Mouse (Mus musculus): ENCODE data around the gene 4931409K22Rik. TPM values are rescaled to one million over a fixed set of nuclear protein-coding genes. Genes with fewer than 3 reads are reported as not detected.

The 4931409K22Rik gene
- polyA plus RNA-seq, 1 experiment: not detected

DNA sequence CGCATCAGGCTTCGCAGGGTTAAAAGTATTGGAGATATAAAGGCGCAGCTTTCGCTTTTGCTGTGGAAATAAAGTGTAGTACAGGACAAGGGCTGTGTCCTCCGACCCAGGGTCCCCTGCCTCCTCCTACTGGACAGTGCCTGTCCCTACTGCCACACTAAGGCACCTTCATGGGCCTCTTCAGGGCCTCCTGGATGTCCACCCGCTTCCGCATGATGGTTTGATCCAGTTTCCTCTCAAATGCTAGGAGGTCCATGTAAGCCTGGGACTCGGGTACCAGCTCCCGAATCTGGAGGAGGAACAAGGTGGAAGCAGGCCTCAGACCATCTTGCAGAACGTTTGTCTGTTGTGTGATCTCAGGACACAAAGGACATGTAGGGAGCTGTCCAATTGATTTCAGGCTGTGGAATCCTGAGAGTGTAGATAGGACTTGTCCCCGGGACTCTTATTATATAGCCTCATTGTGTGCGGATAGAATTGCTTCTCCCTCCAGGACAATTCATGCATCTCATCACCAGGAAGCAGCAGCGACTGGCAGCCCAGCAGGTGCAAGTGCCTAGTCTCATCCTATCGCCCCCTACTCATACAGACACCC is 39.3 kb upstream of the 4931409K22Rik start:
- Histone ChIP-seq H3K4me1 (ENCODE audit: control insufficient read depth, insufficient read depth, low read length) (no peaks in the 10 kb centered on the region), H3K9me3 (replicated peaks; ENCODE audit: control insufficient read depth, insufficient read depth, low read length, poor library complexity, severe bottlenecking) (no peaks in the 10 kb centered on the region), H3K36me3 (ENCODE audit: control insufficient read depth, insufficient read depth, low read length, poor library complexity, severe bottlenecking) (no peaks in the 10 kb centered on the region), H3K9ac (ENCODE audit: low read depth, poor library complexity, severe bottlenecking) (no peak overlapping the region), H3K27me3 (ENCODE audit: control insufficient read depth, insufficient read depth, low read length, poor library complexity, severe bottlenecking) (peaks cover 2% of the 10 kb centered on the region; the same call in 1 of the 2 replicates), H3K27ac (ENCODE audit: insufficient read depth, low read length) (no peak overlapping the region), H3K4me3 (ENCODE audit: low read depth, low read length) (no peak overlapping the region)
- TF ChIP-seq POLR2A (IDR thresholded peaks at IDR 0.05; ENCODE audit: insufficient read depth, low read length) (no peak), CTCF (IDR thresholded peaks at IDR 0.05; ENCODE audit: low read depth, low read length) (no peak), EP300 (IDR thresholded peaks at IDR 0.05; ENCODE audit: insufficient read depth, low read depth, low read length) (no peak)

DNA sequence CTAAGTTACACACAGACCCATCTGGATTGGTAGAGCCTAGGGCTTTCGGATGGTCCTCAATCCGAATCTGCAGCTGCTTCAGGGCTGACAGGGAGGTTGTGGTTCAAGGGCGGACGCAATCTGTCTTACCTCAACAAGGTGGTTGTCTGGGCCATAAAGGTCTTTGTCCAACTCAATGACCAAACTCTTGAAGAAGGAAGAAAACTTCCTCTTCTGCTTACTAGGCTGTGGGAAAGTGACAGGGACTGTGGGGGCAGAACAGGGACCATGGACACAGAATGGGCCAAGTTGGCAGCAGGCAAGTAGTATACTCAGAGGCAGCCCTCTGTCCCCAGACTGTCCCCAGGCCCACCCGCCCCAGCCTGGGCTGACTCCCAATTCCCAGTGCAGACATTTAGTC is 38.7 kb upstream of the 4931409K22Rik start:
- Histone ChIP-seq H3K27ac (ENCODE audit: insufficient read depth, low read length) (no peak overlapping the region), H3K36me3 (ENCODE audit: control insufficient read depth, insufficient read depth, low read length, poor library complexity, severe bottlenecking) (no peaks in the 10 kb centered on the region), H3K27me3 (ENCODE audit: control insufficient read depth, insufficient read depth, low read length, poor library complexity, severe bottlenecking) (peaks cover 2% of the 10 kb centered on the region; the same call in 1 of the 2 replicates), H3K4me1 (ENCODE audit: control insufficient read depth, insufficient read depth, low read length) (no peaks in the 10 kb centered on the region), H3K9me3 (replicated peaks; ENCODE audit: control insufficient read depth, insufficient read depth, low read length, poor library complexity, severe bottlenecking) (no peaks in the 10 kb centered on the region), H3K4me3 (ENCODE audit: low read depth, low read length) (no peak overlapping the region), H3K9ac (ENCODE audit: low read depth, poor library complexity, severe bottlenecking) (no peak overlapping the region)
- TF ChIP-seq EP300 (IDR thresholded peaks at IDR 0.05; ENCODE audit: insufficient read depth, low read depth, low read length) (no peak), CTCF (IDR thresholded peaks at IDR 0.05; ENCODE audit: low read depth, low read length) (no peak), POLR2A (IDR thresholded peaks at IDR 0.05; ENCODE audit: insufficient read depth, low read length) (no peak)

DNA sequence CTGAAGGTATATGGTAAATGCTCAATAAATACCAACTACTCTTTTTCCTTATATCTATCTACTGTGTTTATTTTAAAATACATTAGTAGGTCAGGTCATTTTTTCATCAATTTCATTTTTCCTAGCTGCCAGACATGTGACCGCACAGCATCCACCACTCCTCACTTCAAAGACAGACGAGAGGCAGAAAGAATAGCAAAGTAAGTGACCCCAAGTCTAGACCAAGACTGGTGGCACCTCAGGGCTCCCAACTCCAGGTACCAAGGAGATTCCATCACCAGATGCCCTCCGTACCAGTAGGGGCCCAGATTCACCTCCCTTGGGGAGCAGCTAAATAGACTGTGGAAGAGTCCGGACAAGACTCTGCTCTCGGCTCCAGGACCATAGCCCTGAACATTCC is 37.7 kb upstream of the 4931409K22Rik start:
- Histone ChIP-seq H3K4me3 (ENCODE audit: low read depth, low read length) (no peak overlapping the region), H3K4me1 (ENCODE audit: control insufficient read depth, insufficient read depth, low read length) (no peaks in the 10 kb centered on the region), H3K27me3 (ENCODE audit: control insufficient read depth, insufficient read depth, low read length, poor library complexity, severe bottlenecking) (0 out of 2 replicates have a peak, but pooled peaks cover 2% of the 10 kb centered on the region), H3K9ac (ENCODE audit: low read depth, poor library complexity, severe bottlenecking) (no peak overlapping the region), H3K9me3 (replicated peaks; ENCODE audit: control insufficient read depth, insufficient read depth, low read length, poor library complexity, severe bottlenecking) (no peaks in the 10 kb centered on the region), H3K36me3 (ENCODE audit: control insufficient read depth, insufficient read depth, low read length, poor library complexity, severe bottlenecking) (no peaks in the 10 kb centered on the region), H3K27ac (ENCODE audit: insufficient read depth, low read length) (no peak overlapping the region)
- no peak for TF ChIP-seq EP300 (IDR thresholded peaks at IDR 0.05; ENCODE audit: insufficient read depth, low read depth, low read length)
- TF ChIP-seq CTCF (IDR thresholded peaks at IDR 0.05; ENCODE audit: low read depth, low read length): no peak

DNA sequence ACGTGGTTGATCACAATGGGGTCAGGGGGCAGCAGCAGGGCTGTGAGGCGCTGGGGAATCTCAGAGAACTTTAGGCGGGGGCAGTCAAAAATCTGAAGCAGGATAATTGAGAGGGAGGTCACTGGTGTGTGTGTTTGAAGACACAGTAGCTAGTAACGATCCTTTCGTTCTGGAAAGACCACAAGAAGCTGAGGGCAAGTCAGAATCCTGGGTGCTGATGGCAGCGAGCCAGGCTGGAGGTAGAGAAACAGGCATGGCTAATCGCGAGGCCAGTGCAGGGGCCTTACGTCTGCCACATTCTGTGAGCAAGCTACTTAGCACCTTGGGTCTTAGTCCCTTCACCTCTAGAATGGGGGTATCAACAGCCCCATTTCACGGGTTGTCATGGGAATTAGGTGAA is 37.3 kb upstream of the 4931409K22Rik start:
- H3K4me3 ChIP-seq (ENCODE audit: low read depth, low read length): no peak overlapping the region
- no peaks in the 10 kb centered on the region for H3K4me1 ChIP-seq (ENCODE audit: control insufficient read depth, insufficient read depth, low read length)
- H3K9me3 ChIP-seq (replicated peaks; ENCODE audit: control insufficient read depth, insufficient read depth, low read length, poor library complexity, severe bottlenecking): no peaks in the 10 kb centered on the region
- 0 out of 2 replicates have a peak, but pooled peaks cover 2% of the 10 kb centered on the region for H3K27me3 ChIP-seq (ENCODE audit: control insufficient read depth, insufficient read depth, low read length, poor library complexity, severe bottlenecking)
- no peak for TF ChIP-seq POLR2A (IDR thresholded peaks at IDR 0.05; ENCODE audit: insufficient read depth, low read length)
- no peak for TF ChIP-seq EP300 (IDR thresholded peaks at IDR 0.05; ENCODE audit: insufficient read depth, low read depth, low read length)
- TF ChIP-seq CTCF (IDR thresholded peaks at IDR 0.05; ENCODE audit: low read depth, low read length): no peak
- no peaks in the 10 kb centered on the region for H3K36me3 ChIP-seq (ENCODE audit: control insufficient read depth, insufficient read depth, low read length, poor library complexity, severe bottlenecking)
- no peak overlapping the region for H3K9ac ChIP-seq (ENCODE audit: low read depth, poor library complexity, severe bottlenecking)
- H3K27ac ChIP-seq (ENCODE audit: insufficient read depth, low read length): no peak overlapping the region

DNA sequence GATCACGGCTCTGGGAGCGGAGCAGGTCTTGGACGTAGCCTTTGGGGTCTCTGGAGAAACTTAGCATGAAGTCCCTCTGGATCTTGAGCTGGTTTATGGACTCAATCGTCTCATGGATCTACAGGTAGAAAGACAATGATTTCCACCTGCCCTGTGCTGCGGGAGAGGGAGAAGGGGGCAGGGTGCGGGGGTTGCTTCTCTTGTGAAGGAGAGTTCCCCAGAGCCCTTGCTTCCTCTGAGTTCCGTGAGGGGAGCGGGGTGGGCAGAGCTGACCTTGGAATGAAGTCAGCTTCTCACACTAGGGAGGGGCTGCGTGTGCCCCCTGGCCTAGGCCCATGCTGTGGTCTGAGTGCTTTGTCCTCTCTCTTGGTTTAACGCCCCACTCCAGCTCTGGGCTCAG is 36.6 kb upstream of the 4931409K22Rik start:
- Histone ChIP-seq H3K36me3 (ENCODE audit: control insufficient read depth, insufficient read depth, low read length, poor library complexity, severe bottlenecking) (no peaks in the 10 kb centered on the region), H3K4me1 (ENCODE audit: control insufficient read depth, insufficient read depth, low read length) (no peaks in the 10 kb centered on the region)

DNA sequence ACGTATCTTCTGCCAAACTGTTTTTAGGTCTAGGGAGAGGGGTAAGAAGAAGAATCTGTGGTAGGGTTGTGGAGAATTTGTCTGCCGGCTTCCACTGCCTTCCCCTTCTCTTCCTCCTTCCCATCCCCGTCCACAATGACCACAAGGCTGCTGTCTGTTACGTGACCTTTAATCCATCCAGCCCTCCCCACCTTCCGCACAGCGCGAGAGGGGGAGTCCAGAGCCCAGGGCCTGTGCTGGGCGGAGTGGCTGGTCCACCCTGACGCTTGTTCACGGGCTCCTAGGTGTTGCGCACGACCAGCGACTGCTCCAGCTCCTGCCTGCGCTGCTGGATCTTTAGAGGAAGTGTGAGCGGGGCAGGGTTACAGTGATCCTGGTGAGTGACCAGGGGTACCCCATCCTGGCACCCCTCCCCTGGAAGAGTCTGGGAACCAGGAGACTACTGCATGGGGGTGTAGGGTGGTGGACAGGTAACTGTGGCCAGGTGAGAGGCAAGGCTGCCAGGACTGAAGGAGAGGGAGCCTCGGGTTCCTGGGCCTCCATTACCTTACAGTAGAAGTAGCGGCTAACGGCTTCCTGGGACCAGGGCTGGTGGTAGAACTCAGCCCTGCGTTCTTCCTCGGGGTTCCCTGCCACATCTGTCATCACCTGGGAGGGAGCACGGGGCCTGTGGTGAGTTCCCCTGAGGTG is 36.0 kb upstream of the 4931409K22Rik start:
- H3K9me3 ChIP-seq (replicated peaks; ENCODE audit: control insufficient read depth, insufficient read depth, low read length, poor library complexity, severe bottlenecking): no peaks in the 10 kb centered on the region
- no peaks in the 10 kb centered on the region for H3K4me1 ChIP-seq (ENCODE audit: control insufficient read depth, insufficient read depth, low read length)
- 0 out of 2 replicates have a peak overlapping the region, but pooled peaks have one; percentile 8 for H3K9ac ChIP-seq (ENCODE audit: low read depth, poor library complexity, severe bottlenecking)
- no peaks in the 10 kb centered on the region for H3K27me3 ChIP-seq (ENCODE audit: control insufficient read depth, insufficient read depth, low read length, poor library complexity, severe bottlenecking)
- no peaks in the 10 kb centered on the region for H3K36me3 ChIP-seq (ENCODE audit: control insufficient read depth, insufficient read depth, low read length, poor library complexity, severe bottlenecking)
- H3K4me3 ChIP-seq (ENCODE audit: low read depth, low read length): peak overlapping the region; percentile 12; the same call in 1 of the 2 replicates
- no peak for TF ChIP-seq CTCF (IDR thresholded peaks at IDR 0.05; ENCODE audit: low read depth, low read length)
- TF ChIP-seq POLR2A (IDR thresholded peaks at IDR 0.05; ENCODE audit: insufficient read depth, low read length): no peak
- no peak for TF ChIP-seq EP300 (IDR thresholded peaks at IDR 0.05; ENCODE audit: insufficient read depth, low read depth, low read length)
- no peak overlapping the region for H3K27ac ChIP-seq (ENCODE audit: insufficient read depth, low read length)

More for the DNA sequence above, 36.6 kb upstream of the 4931409K22Rik start:
- no peak overlapping the region for H3K4me3 ChIP-seq (ENCODE audit: low read depth, low read length)
- H3K9me3 ChIP-seq (replicated peaks; ENCODE audit: control insufficient read depth, insufficient read depth, low read length, poor library complexity, severe bottlenecking): no peaks in the 10 kb centered on the region
- TF ChIP-seq POLR2A (IDR thresholded peaks at IDR 0.05; ENCODE audit: insufficient read depth, low read length) (no peak), EP300 (IDR thresholded peaks at IDR 0.05; ENCODE audit: insufficient read depth, low read depth, low read length) (no peak), CTCF (IDR thresholded peaks at IDR 0.05; ENCODE audit: low read depth, low read length) (no peak)
- H3K9ac ChIP-seq (ENCODE audit: low read depth, poor library complexity, severe bottlenecking): no peak overlapping the region
- H3K27me3 ChIP-seq (ENCODE audit: control insufficient read depth, insufficient read depth, low read length, poor library complexity, severe bottlenecking): 0 out of 2 replicates have a peak, but pooled peaks cover 2% of the 10 kb centered on the region
- H3K27ac ChIP-seq (ENCODE audit: insufficient read depth, low read length): no peak overlapping the region
